Mouse (Mus musculus) lung, postnatal 0 days (tissue): ENCODE measurements around the gene Eif4a2. TPM values are rescaled to one million over a fixed set of nuclear protein-coding genes. Genes with fewer than 3 reads are reported as not detected.

ENCODE experiments used
- ATAC-seq: fragments of 200-750 bp; cut with Nextera tagmentation; 2 replicates; pipeline ENCODE4 v1.8.0; 2017; ENCODE audit warnings: moderate library complexity
- DNase-seq: peaks from one replicate; pipeline ENCODE4 v3.0.0-alpha.2; 2016; ENCODE audit warnings: low spot score
- H3K27ac ChIP-seq: fragments of 300-500 bp; sonication (generic); 2 replicates; pipeline ENCODE4 v1.5.1; 2014; ENCODE audit warnings: antibody characterized with exemption, mild to moderate bottlenecking, low read length, mixed read lengths
- H3K27me3 ChIP-seq: fragments of 300-500 bp; sonication (generic); replicated peaks from 2 replicates; pipeline ENCODE4 v1.6.1; 2014; ENCODE audit warnings: low read length, mixed read lengths; ENCODE audit not compliant: insufficient read depth
- H3K36me3 ChIP-seq: fragments of 300-500 bp; sonication (generic); 2 replicates; pipeline ENCODE4 v1.6.1; 2014; ENCODE audit warnings: low read length, mixed read lengths; ENCODE audit not compliant: insufficient read depth
- H3K4me1 ChIP-seq: fragments of 300-500 bp; sonication (generic); 2 replicates; pipeline ENCODE4 v1.6.1; 2014; ENCODE audit warnings: antibody characterized with exemption, low read depth, low read length, mixed read lengths; ENCODE audit not compliant: insufficient read depth
- H3K4me2 ChIP-seq: fragments of 300-500 bp; sonication (generic); replicated peaks from 2 replicates; pipeline ENCODE4 v1.6.1; 2014; ENCODE audit warnings: low read depth, mild to moderate bottlenecking, low read length, moderate library complexity, mixed read lengths
- H3K4me3 ChIP-seq: fragments of 300-500 bp; sonication (generic); 2 replicates; pipeline ENCODE4 v1.5.1; 2014; ENCODE audit warnings: low read depth, low read length
- H3K9ac ChIP-seq: fragments of 300-500 bp; sonication (generic); replicated peaks from 2 replicates; pipeline ENCODE4 v1.6.1; 2014; ENCODE audit warnings: low read depth, mild to moderate bottlenecking
- H3K9me3 ChIP-seq: fragments of 300-500 bp; sonication (generic); 2 replicates; pipeline ENCODE4 v1.6.1; 2016; ENCODE audit warnings: low read length, mixed read lengths
- CTCF ChIP-seq: IDR thresholded peaks from 2 replicates; pipeline ENCODE4 v1.5.1; 2016; ENCODE audit warnings: antibody characterized with exemption, mild to moderate bottlenecking
- EP300 ChIP-seq: IDR thresholded peaks from 2 replicates; pipeline ENCODE4 v1.6.1; 2016; ENCODE audit warnings: antibody characterized with exemption, mild to moderate bottlenecking, control low read depth
- WGBS: fragments of 180-500 bp; shearing (Covaris S2); extraction: QIAGEN DNeasy Blood & Tissue Kit; methylation state at CpG from one replicate; pipeline ENCODE4 v1.1.7; 2014; 5-methylcytosine and 5-hydroxymethylcytosine counted together
- microRNA-seq: library from miRNA; unstranded; fragments of <30 nt; microRNA quantifications from one replicate; pipeline ENCODE4, GENCODE M21; 2016
- polyA plus RNA-seq: library from polyadenylated mRNA; unstranded; fragments of >200 nt; fragmentation: Nextera tagmentation; extraction: Ambion mirVana; gene quantifications from 2 replicates; pipeline ENCODE4 v1.2.1, GENCODE M21; 2015

Gene Eif4a2
- polyA plus RNA-seq, 1 experiment from 2014 or later = 144 TPM

- TF ChIP-seq CTCF = no peak
- no peak for TF ChIP-seq EP300
- Histone ChIP-seq H3K4me2 (no peak overlapping the region), H3K4me3 (no peak overlapping the region), H3K27ac (no peak overlapping the region), H3K36me3 (no peaks in the 10 kb centered on the region), H3K4me1 (no peaks in the 10 kb centered on the region), H3K9ac (no peak overlapping the region), H3K27me3 (no peaks in the 10 kb centered on the region), H3K9me3 (no peaks in the 10 kb centered on the region)
- DNase-seq (no peak), ATAC-seq (no peak)
- 40% methylated on average over 2 of the region's 2 CpGs for WGBS
Observed at GRCm38 (mm10) chr16:23159749-23160148, 52.5 kb downstream of the Eif4a2 start.

GRCm38 (mm10) chr16:23162116-23162515 lies 54.9 kb downstream of the Eif4a2 start:
- no peak overlapping the region for H3K4me2 ChIP-seq
- no peak overlapping the region for H3K27ac ChIP-seq
- TF ChIP-seq EP300 (no peak), CTCF (no peak)
- no peaks in the 10 kb centered on the region for H3K36me3 ChIP-seq
- no peak overlapping the region for H3K4me3 ChIP-seq
- 82% methylated on average over 3 of the region's 3 CpGs for WGBS
- H3K27me3 ChIP-seq = no peaks in the 10 kb centered on the region
- DNase-seq = no peak
- H3K9ac ChIP-seq = no peak overlapping the region
- H3K9me3 ChIP-seq = no peaks in the 10 kb centered on the region
- H3K4me1 ChIP-seq = no peaks in the 10 kb centered on the region
- ATAC-seq = no peak

Small RNA genes lying within 50 kb of the gene (microRNA-seq; reads per million reads assigned to microRNA genes)
- gene Gm49346 = not detected

Other genes starting within 250 kb of the Eif4a2 start
- gene Tbccd1, start 249.8 kb upstream of the Eif4a2 start, polyA plus RNA-seq = 15.3 and 16.0 TPM in 2 replicates
- gene Dnajb11, start 249.6 kb upstream of the Eif4a2 start, polyA plus RNA-seq = 82.8 and 86.9 TPM in 2 replicates
- 1.6 and 3.0 TPM in 2 replicates for gene Ahsg, start 216.2 kb upstream of the Eif4a2 start, polyA plus RNA-seq
- gene Fetub, start 189.1 kb upstream of the Eif4a2 start, polyA plus RNA-seq = 0.30 and 0.35 TPM in 2 replicates
- 0.06 and 0.07 TPM in 2 replicates for gene Hrg, start 156.4 kb upstream of the Eif4a2 start, polyA plus RNA-seq
- 0.42 and 1.0 TPM in 2 replicates for gene Kng2, start 78.0 kb upstream of the Eif4a2 start, polyA plus RNA-seq
- 0.47 and 0.74 TPM in 2 replicates for gene Kng1, start 49.6 kb upstream of the Eif4a2 start, polyA plus RNA-seq
- gene Rfc4, start 20.3 kb downstream of the Eif4a2 start, polyA plus RNA-seq = 19.0 and 21.4 TPM in 2 replicates
- gene Adipoq, start 39.1 kb downstream of the Eif4a2 start, polyA plus RNA-seq = not detected in 2 replicates
- 42.2 and 46.4 TPM in 2 replicates for gene St6gal1, start 117.3 kb downstream of the Eif4a2 start, polyA plus RNA-seq